Mouse (Mus musculus) hindbrain, embryonic 16.5 days (tissue): ENCODE data around the gene Gm10197. TPM values are rescaled to one million over a fixed set of nuclear protein-coding genes. Genes with fewer than 3 reads are reported as not detected.

Source experiments
- ATAC-seq: fragments of 200-750 bp; cut with Nextera tagmentation; 2 replicates; pipeline ENCODE4 v1.8.0; 2017; ENCODE audit warnings: moderate TSS enrichment, moderate library complexity
- H3K27ac ChIP-seq: fragments of 300-500 bp; sonication (generic); 2 replicates; pipeline ENCODE4 v1.5.1; 2014; ENCODE audit warnings: low read depth, mild to moderate bottlenecking, control low read depth, low read length, moderate library complexity
- H3K27me3 ChIP-seq: fragments of 300-500 bp; sonication (generic); replicated peaks from 2 replicates; pipeline ENCODE4 v1.6.1; 2014; ENCODE audit warnings: low read length; ENCODE audit not compliant: control insufficient read depth, insufficient read depth
- H3K36me3 ChIP-seq: fragments of 300-500 bp; sonication (generic); 2 replicates; pipeline ENCODE4 v1.6.1; 2014; ENCODE audit warnings: mild to moderate bottlenecking, low read length, moderate library complexity, mixed read lengths; ENCODE audit not compliant: control insufficient read depth, insufficient read depth
- H3K4me1 ChIP-seq: fragments of 300-500 bp; sonication (generic); 2 replicates; pipeline ENCODE4 v1.6.1; 2014; ENCODE audit warnings: low read depth, low read length; ENCODE audit not compliant: control insufficient read depth, insufficient read depth
- H3K4me2 ChIP-seq: fragments of 300-500 bp; sonication (generic); 2 replicates; pipeline ENCODE4 v1.6.1; 2014; ENCODE audit warnings: mild to moderate bottlenecking, low read length, control low read depth, moderate library complexity
- H3K4me3 ChIP-seq: fragments of 300-500 bp; sonication (generic); 2 replicates; pipeline ENCODE4 v1.5.1; 2014; ENCODE audit warnings: mild to moderate bottlenecking, low read length, control low read depth, moderate library complexity
- H3K9ac ChIP-seq: fragments of 300-500 bp; sonication (generic); 2 replicates; pipeline ENCODE4 v1.6.1; 2014; ENCODE audit warnings: low read depth, mild to moderate bottlenecking, control low read depth, low read length, moderate library complexity
- H3K9me3 ChIP-seq: fragments of 300-500 bp; sonication (generic); 2 replicates; pipeline ENCODE4 v1.6.1; 2014; ENCODE audit warnings: mild to moderate bottlenecking, low read length, moderate library complexity; ENCODE audit not compliant: control insufficient read depth
- WGBS: fragments of 180-500 bp; shearing (Covaris S2); extraction: QIAGEN DNeasy Blood & Tissue Kit; methylation state at CpG from one replicate; pipeline ENCODE4 v1.1.7; 2014; 5-methylcytosine and 5-hydroxymethylcytosine counted together
- polyA plus RNA-seq: library from polyadenylated mRNA; unstranded; fragments of >200 nt; fragmentation: Nextera tagmentation; extraction: Ambion mirVana; gene quantifications from 2 replicates; pipeline ENCODE4 v1.2.1, GENCODE M21; 2015

The Gm10197 gene
- polyA plus RNA-seq, 1 experiment from 2014 or later, result not detected

DNA sequence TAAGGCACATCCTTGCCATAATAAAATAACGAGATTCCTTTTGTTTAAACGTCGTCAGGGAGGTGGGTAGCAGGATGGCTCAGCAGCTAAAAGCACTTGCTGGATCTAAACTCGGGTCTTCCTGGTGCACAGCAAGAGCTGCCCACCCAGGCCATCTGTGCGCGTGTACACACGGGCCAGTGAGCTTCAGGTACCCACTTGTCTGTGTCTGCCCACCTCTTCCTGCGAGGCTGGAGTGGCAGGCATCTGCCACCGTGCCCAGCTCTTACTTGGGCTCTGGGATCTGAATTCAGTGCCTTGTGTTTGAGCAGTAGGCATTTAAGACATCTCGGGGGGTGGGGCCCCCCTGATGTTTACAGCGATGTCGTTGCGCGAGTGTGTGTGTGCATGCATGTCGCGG, 16.5 kb downstream of the Gm10197 start:
- Histone ChIP-seq H3K27ac (no peak overlapping the region), H3K9me3 (no peaks in the 10 kb centered on the region), H3K36me3 (no peaks in the 10 kb centered on the region), H3K4me3 (no peak overlapping the region), H3K9ac (no peak overlapping the region), H3K27me3 (no peaks in the 10 kb centered on the region), H3K4me1 (peaks cover 8% of the 10 kb centered on the region), H3K4me2 (no peak overlapping the region)
- WGBS, result 73% methylated on average over 16 of the region's 16 CpGs
- ATAC-seq, result 0 out of 2 replicates have a peak, but pooled peaks have one; percentile 34

DNA sequence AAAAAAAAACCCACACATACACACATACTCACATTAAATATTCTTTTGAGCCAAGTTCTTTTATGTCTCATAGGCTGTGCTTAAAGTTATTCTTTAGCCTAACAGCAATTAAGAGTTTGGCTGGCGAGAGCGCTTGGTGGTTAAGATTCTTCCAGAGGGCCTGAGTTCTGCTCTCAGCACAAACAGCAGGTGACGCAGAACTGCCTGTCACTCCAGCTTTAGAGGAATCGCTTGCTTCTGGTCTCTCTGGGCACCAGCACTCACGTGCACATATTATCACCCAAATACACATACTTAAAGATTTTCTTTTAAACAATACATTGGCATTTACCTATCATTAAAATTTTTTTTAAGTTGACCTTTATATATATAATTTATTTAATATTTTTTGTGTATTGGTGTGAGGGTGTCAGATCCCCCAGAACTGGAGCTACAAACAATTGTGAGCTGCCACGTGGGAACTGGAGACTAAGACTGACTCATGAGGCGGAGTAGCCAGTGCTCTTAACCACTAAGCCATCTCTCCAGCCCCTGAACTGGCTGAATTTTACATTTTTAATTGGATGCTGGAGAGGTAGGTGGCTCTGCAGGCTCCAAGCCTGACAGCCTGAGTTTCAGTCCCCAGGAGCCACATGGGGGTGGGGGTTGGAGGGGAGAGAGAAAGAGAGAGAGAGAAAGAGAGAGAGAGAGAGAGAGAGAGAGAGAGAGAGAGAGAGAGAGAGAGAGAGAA, 17.1 kb downstream of the Gm10197 start:
- Histone ChIP-seq H3K27ac (no peak overlapping the region), H3K9ac (no peak overlapping the region), H3K36me3 (no peaks in the 10 kb centered on the region), H3K4me3 (no peak overlapping the region), H3K27me3 (no peaks in the 10 kb centered on the region), H3K4me1 (peaks cover 4% of the 10 kb centered on the region), H3K9me3 (no peaks in the 10 kb centered on the region), H3K4me2 (no peak overlapping the region)
- ATAC-seq, result no peak
- WGBS, result 73% methylated on average over 7 of the region's 7 CpGs

DNA sequence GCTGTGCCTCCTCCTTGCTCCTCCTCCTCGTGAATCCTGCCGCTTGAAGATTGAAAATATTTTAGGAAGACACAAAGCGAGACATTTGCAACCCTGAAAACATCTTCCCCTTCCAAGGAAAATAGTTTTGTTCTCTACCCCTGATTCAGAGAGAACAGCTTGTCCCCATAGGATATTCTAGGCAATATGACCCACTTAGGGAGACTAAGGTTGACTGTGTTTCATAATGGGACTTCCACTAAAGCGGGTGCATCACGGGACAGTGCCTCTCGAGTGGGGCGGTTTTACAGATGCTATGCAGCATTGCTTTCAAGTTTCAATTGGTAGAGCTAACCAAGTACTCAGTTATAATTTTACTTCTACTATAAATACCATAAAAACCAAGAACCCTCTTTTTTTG, 17.7 kb downstream of the Gm10197 start:
- Histone ChIP-seq H3K4me2 (no peak overlapping the region), H3K27me3 (no peaks in the 10 kb centered on the region), H3K9me3 (no peaks in the 10 kb centered on the region), H3K9ac (no peak overlapping the region), H3K27ac (no peak overlapping the region), H3K4me3 (no peak overlapping the region), H3K36me3 (no peaks in the 10 kb centered on the region), H3K4me1 (no peaks in the 10 kb centered on the region)
- ATAC-seq, result no peak
- 82% methylated on average over 7 of the region's 7 CpGs for WGBS

GRCm38 (mm10) chr19:53345766-53346165, 25.8 kb downstream of the Gm10197 start:
- ATAC-seq, result no peak
- Histone ChIP-seq H3K36me3 (0 out of 2 replicates have a peak, but pooled peaks cover 3% of the 10 kb centered on the region), H3K27me3 (no peaks in the 10 kb centered on the region), H3K4me1 (peaks cover 6% of the 10 kb centered on the region; the same call in 1 of the 2 replicates), H3K4me2 (no peak overlapping the region), H3K4me3 (no peak overlapping the region), H3K9me3 (no peaks in the 10 kb centered on the region), H3K9ac (no peak overlapping the region), H3K27ac (no peak overlapping the region)
- 76% methylated on average over 14 of the region's 14 CpGs for WGBS

- H3K27ac ChIP-seq, result no peak overlapping the region
- ATAC-seq, result 0 out of 2 replicates have a peak, but pooled peaks have one; percentile 29
- WGBS, result 80% methylated on average over 16 of the region's 16 CpGs
- no peak overlapping the region for H3K9ac ChIP-seq
- H3K4me2 ChIP-seq, result no peak overlapping the region
- no peaks in the 10 kb centered on the region for H3K27me3 ChIP-seq
- 0 out of 2 replicates have a peak, but pooled peaks cover 3% of the 10 kb centered on the region for H3K36me3 ChIP-seq
- H3K9me3 ChIP-seq, result no peaks in the 10 kb centered on the region
- H3K4me3 ChIP-seq, result no peak overlapping the region
- peaks cover 6% of the 10 kb centered on the region; the same call in 1 of the 2 replicates for H3K4me1 ChIP-seq
Observed at GRCm38 (mm10) chr19:53344062-53344461, 27.5 kb downstream of the Gm10197 start.

GRCm38 (mm10) chr19:53343174-53343881, 28.2 kb downstream of the Gm10197 start:
- no peak for ATAC-seq

DNA sequence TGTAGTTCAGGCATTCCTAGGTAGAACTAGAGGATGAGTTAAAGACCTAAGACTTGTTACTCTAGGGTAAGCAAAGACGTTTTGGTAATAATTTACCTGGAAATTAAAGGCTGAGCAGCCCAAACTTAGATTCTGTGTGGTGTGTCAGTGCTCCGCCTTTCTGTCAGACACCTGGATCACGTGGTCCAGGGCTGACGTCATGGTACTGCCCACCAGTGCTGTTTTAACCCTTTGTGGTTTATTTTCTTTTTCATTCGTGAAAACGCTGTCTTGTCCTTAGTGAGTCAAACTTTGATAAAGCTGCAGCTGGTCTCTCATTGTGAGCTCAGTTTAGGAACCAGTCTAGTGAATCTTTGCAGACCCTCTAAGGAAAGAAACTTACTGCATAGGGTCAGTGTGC, 31.1 kb downstream of the Gm10197 start:
- H3K9me3 ChIP-seq, result no peaks in the 10 kb centered on the region
- H3K36me3 ChIP-seq, result no peaks in the 10 kb centered on the region; the same call in 1 of the 2 replicates
- peaks cover 2% of the 10 kb centered on the region; the same call in 1 of the 2 replicates for H3K4me1 ChIP-seq
- peak overlapping the region; percentile 20 for H3K4me2 ChIP-seq
- H3K27ac ChIP-seq, result no peak overlapping the region
- WGBS, result 29% methylated on average over 6 of the region's 6 CpGs
- peak; percentile 53; the same call in 1 of the 2 replicates for ATAC-seq
- H3K27me3 ChIP-seq, result no peaks in the 10 kb centered on the region
- H3K9ac ChIP-seq, result no peak overlapping the region
- H3K4me3 ChIP-seq, result peak overlapping the region; percentile 11; the same call in 1 of the 2 replicates

More at GRCm38 (mm10) chr19:53343174-53343881, 28.2 kb downstream of the Gm10197 start:
- H3K9ac ChIP-seq, result no peak overlapping the region
- H3K36me3 ChIP-seq, result 0 out of 2 replicates have a peak, but pooled peaks cover 3% of the 10 kb centered on the region
- no peak overlapping the region for H3K4me3 ChIP-seq
- no peak overlapping the region for H3K4me2 ChIP-seq
- H3K27me3 ChIP-seq, result no peaks in the 10 kb centered on the region
- H3K4me1 ChIP-seq, result peaks cover 6% of the 10 kb centered on the region; the same call in 1 of the 2 replicates
- WGBS, result 90% methylated on average over 13 of the region's 13 CpGs
- H3K9me3 ChIP-seq, result no peaks in the 10 kb centered on the region
- no peak overlapping the region for H3K27ac ChIP-seq

DNA sequence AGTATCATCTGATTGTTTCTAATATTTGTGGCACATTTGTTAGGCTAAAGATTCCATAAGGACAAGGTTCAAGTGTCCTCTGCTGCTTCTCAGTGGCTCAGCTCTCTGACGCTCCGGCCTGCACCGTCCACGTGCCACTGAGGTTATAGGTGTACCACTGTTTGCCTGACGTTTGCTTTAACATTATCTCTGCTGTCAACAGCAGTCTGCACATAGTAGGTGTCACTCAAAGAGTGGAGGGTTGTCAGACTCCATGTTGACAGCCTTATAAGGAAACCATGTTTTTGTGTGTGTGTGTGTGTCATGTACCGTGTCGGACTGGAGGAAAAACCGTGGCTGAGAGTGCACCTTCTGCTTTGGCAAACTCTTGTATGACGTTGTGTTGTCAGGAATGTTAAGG, 36.3 kb downstream of the Gm10197 start:
- Histone ChIP-seq H3K4me1 (peaks cover 6% of the 10 kb centered on the region), H3K4me2 (no peak overlapping the region), H3K36me3 (no peaks in the 10 kb centered on the region; the same call in 1 of the 2 replicates), H3K27me3 (no peaks in the 10 kb centered on the region), H3K27ac (no peak overlapping the region), H3K9me3 (no peaks in the 10 kb centered on the region), H3K4me3 (no peak overlapping the region), H3K9ac (no peak overlapping the region)
- no peak for ATAC-seq
- WGBS, result 92% methylated on average over 9 of the region's 9 CpGs

DNA sequence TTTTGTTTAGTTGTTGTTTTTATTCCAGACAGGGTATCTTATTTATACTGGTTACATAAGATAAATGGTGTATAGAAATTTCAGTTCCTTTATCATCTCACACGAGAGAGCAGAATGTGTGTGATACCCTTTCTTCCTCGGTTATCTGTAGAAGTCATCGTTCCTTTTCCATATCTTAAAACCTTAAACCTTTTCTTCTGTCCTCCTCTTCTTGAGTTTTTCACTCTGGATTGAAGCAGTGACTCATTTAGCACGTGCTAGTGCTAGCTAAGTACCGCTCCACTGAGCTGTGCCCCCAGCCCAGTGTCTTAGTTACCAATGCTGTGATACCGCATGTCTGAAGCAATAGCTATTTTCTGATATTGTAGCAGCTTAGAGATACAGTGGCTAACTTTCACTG, 37.8 kb downstream of the Gm10197 start:
- Histone ChIP-seq H3K4me3 (no peak overlapping the region), H3K9ac (no peak overlapping the region), H3K36me3 (no peaks in the 10 kb centered on the region; the same call in 1 of the 2 replicates), H3K9me3 (no peaks in the 10 kb centered on the region), H3K27ac (no peak overlapping the region), H3K4me2 (no peak overlapping the region), H3K4me1 (peaks cover 6% of the 10 kb centered on the region), H3K27me3 (no peaks in the 10 kb centered on the region)
- no peak for ATAC-seq
- WGBS, result 90% methylated on average over 6 of the region's 6 CpGs
